Mouse (Mus musculus) layer of hippocampus, adult 11-12 months (tissue): ENCODE measurements around the gene Rbfox2.
A peak's percentile ranks its signal among the peaks of the same experiment; 100 is the strongest.
"Not testable (repeated sequence)": the region's sequence is repeated elsewhere in the genome, so short reads cannot be mapped to it uniquely, and the experiment has no call there.

Experiments
- DNase-seq: peaks from one replicate; pipeline ENCODE4 v3.0.0; 2022; ENCODE audit warnings: low spot score

Gene Rbfox2

GRCm38 (mm10) chr15:77306547-77307261 lies at the start of gene Rbfox2:
Rbfox2 (minus strand) TSS chr15:77307004.
- DNase-seq, result peak; percentile 89

- DNase-seq, result no peak
Measured at GRCm38 (mm10) chr15:77356248-77356810, 49.5 kb upstream of the Rbfox2 start.

- no peak for DNase-seq
Measured at GRCm38 (mm10) chr15:77354848-77355551, 48.2 kb upstream of the Rbfox2 start.

GRCm38 (mm10) chr15:77354496-77354847 lies 47.7 kb upstream of the Rbfox2 start:
- DNase-seq, result no peak

- DNase-seq, result no peak
Measured at GRCm38 (mm10) chr15:77353764-77354163, 47.0 kb upstream of the Rbfox2 start.

GRCm38 (mm10) chr15:77352863-77353262 lies 46.1 kb upstream of the Rbfox2 start:
- no peak for DNase-seq

- no peak for DNase-seq
Measured at GRCm38 (mm10) chr15:77350117-77350516, 43.3 kb upstream of the Rbfox2 start.

GRCm38 (mm10) chr15:77348146-77348545 lies 41.3 kb upstream of the Rbfox2 start:
- DNase-seq, result no peak

- no peak for DNase-seq
Measured at GRCm38 (mm10) chr15:77344127-77345125, 37.6 kb upstream of the Rbfox2 start.

GRCm38 (mm10) chr15:77343527-77344091 lies 36.8 kb upstream of the Rbfox2 start:
- peak; percentile 70 for DNase-seq

GRCm38 (mm10) chr15:77342962-77343526 lies 36.2 kb upstream of the Rbfox2 start:
- DNase-seq, result no peak

GRCm38 (mm10) chr15:77342005-77342404 lies 35.2 kb upstream of the Rbfox2 start:
- no peak for DNase-seq

GRCm38 (mm10) chr15:77340581-77340980 lies 33.8 kb upstream of the Rbfox2 start:
- no peak for DNase-seq

GRCm38 (mm10) chr15:77338924-77339429 lies 32.2 kb upstream of the Rbfox2 start:
- DNase-seq, result no peak

GRCm38 (mm10) chr15:77338451-77338850 lies 31.6 kb upstream of the Rbfox2 start:
- no peak for DNase-seq

GRCm38 (mm10) chr15:77337926-77338325 lies 31.1 kb upstream of the Rbfox2 start:
- no peak for DNase-seq

GRCm38 (mm10) chr15:77336968-77337341 lies 30.2 kb upstream of the Rbfox2 start:
- DNase-seq, result no peak

- DNase-seq, result peak; percentile 83
Measured at GRCm38 (mm10) chr15:77336287-77336967, 29.6 kb upstream of the Rbfox2 start.

- DNase-seq, result not testable (repeated sequence)
Measured at GRCm38 (mm10) chr15:77335185-77335584, 28.4 kb upstream of the Rbfox2 start.

GRCm38 (mm10) chr15:77332272-77332991 lies 25.6 kb upstream of the Rbfox2 start:
- DNase-seq, result peak; percentile 68
